Mouse (Mus musculus) kidney, postnatal 0 days (tissue): Measurements from ENCODE around the gene 9430015G10Rik. TPM values are rescaled to one million over a fixed set of nuclear protein-coding genes. Genes with fewer than 3 reads are reported as not detected.

Source experiments
- ATAC-seq: fragments of 200-750 bp; cut with Nextera tagmentation; replicated peaks from 2 replicates; pipeline ENCODE4 v1.8.0; 2017; ENCODE audit warnings: low read depth, moderate number of reproducible peaks, moderate TSS enrichment, moderate library complexity; ENCODE audit not compliant: low FRiP score
- DNase-seq: peaks from one replicate; pipeline ENCODE4 v3.0.0-alpha.2; 2016; ENCODE audit warnings: low spot score
- H3K27ac ChIP-seq: fragments of 300-500 bp; sonication (generic); 2 replicates; pipeline ENCODE4 v1.5.1; 2014; ENCODE audit warnings: mild to moderate bottlenecking
- H3K27me3 ChIP-seq: fragments of 300-500 bp; sonication (generic); 2 replicates; pipeline ENCODE4 v1.6.1; 2014; ENCODE audit warnings: low read length, mixed read lengths; ENCODE audit not compliant: insufficient read depth
- H3K36me3 ChIP-seq: fragments of 300-500 bp; sonication (generic); 2 replicates; pipeline ENCODE4 v1.6.1; 2014; ENCODE audit warnings: low read length, mixed read lengths; ENCODE audit not compliant: insufficient read depth
- H3K4me1 ChIP-seq: fragments of 300-500 bp; sonication (generic); replicated peaks from 2 replicates; pipeline ENCODE4 v1.6.1; 2014; ENCODE audit warnings: antibody characterized with exemption, low read length, mixed read lengths; ENCODE audit not compliant: insufficient read depth
- H3K4me2 ChIP-seq: fragments of 300-500 bp; sonication (generic); 2 replicates; pipeline ENCODE4 v1.6.1; 2014; ENCODE audit warnings: mild to moderate bottlenecking, low read length, moderate library complexity, mixed read lengths
- H3K4me3 ChIP-seq: fragments of 300-500 bp; sonication (generic); replicated peaks from 2 replicates; pipeline ENCODE4 v1.5.1; 2014; ENCODE audit warnings: low read depth, low read length
- H3K9ac ChIP-seq: fragments of 300-500 bp; sonication (generic); 2 replicates; pipeline ENCODE4 v1.6.1; 2014; ENCODE audit warnings: low read depth, low read length
- H3K9me3 ChIP-seq: fragments of 300-500 bp; sonication (generic); replicated peaks from 2 replicates; pipeline ENCODE4 v1.6.1; 2016; ENCODE audit warnings: low read length, inconsistent platforms, mixed read lengths
- CTCF ChIP-seq: IDR thresholded peaks from 2 replicates; pipeline ENCODE4 v1.5.1; 2016; ENCODE audit warnings: antibody characterized with exemption, low read depth, mild to moderate bottlenecking, moderate library complexity
- WGBS: fragments of 180-500 bp; shearing (Covaris S2); extraction: QIAGEN DNeasy Blood & Tissue Kit; methylation state at CpG from one replicate; pipeline ENCODE4 v1.1.7; 2014; 5-methylcytosine and 5-hydroxymethylcytosine counted together
- polyA plus RNA-seq: library from polyadenylated mRNA; unstranded; fragments of >200 nt; fragmentation: Nextera tagmentation; extraction: Ambion mirVana; gene quantifications from 2 replicates; pipeline ENCODE4 v1.2.1, GENCODE M21; 2015

9430015G10Rik gene
- polyA plus RNA-seq, 1 experiment from 2014 or later = 11.8 TPM

DNA sequence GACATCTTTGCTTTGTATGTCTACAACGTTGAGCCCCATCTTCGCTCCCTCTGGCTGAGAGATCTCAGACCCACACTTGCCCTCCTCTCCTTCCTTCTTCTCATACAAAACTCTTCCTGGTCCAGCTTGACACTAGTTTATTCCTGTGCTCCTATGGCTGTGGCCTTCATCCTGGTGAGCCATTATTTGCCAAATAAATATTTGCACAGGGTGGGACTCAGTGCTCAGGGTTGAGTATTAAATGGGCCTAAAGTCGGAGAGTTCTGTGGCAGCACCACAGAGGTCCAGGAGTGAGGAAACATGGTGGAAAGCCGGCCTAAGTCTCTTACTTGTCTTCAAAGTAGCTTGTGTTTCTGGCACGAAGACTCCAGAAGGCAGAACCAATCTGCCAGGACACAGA, 16.0 kb upstream of the 9430015G10Rik start:
- TF ChIP-seq CTCF = no peak
- ATAC-seq (no peak), DNase-seq (no peak)
- no peaks in the 10 kb centered on the region for H3K27me3 ChIP-seq
- no peaks in the 10 kb centered on the region for H3K36me3 ChIP-seq
- H3K27ac ChIP-seq = no peak overlapping the region
- WGBS = 81% methylated on average over 5 of the region's 5 CpGs
- H3K4me2 ChIP-seq = no peak overlapping the region
- no peak overlapping the region for H3K4me3 ChIP-seq
- H3K9ac ChIP-seq = no peak overlapping the region
- H3K4me1 ChIP-seq = no peaks in the 10 kb centered on the region
- H3K9me3 ChIP-seq = no peaks in the 10 kb centered on the region

DNA sequence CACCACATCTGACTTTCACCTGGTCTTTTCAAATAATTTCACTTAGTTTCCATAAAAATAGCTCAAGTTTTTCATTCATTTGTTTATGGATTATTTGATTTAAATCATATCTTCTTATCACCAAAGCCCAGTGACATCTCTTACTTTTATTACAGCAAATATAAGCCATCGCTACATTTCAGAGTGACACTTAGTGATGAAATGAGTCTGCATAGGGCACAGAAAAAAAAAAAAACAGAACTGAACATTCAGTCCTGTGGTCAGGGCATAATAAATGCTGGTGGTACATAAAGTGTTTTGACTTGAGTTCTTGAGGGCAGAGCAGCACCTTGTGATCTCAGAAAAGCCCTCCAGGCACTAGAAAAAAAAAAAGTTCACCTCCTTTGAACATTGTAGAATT, 13.6 kb upstream of the 9430015G10Rik start:
- no peak overlapping the region for H3K27ac ChIP-seq
- no peaks in the 10 kb centered on the region for H3K27me3 ChIP-seq
- DNase-seq (no peak), ATAC-seq (no peak)
- WGBS = 90% methylated on average over 1 of the region's 1 CpGs
- no peaks in the 10 kb centered on the region for H3K9me3 ChIP-seq
- no peak for TF ChIP-seq CTCF
- no peaks in the 10 kb centered on the region for H3K4me1 ChIP-seq
- H3K4me3 ChIP-seq = no peak overlapping the region
- H3K36me3 ChIP-seq = no peaks in the 10 kb centered on the region
- H3K4me2 ChIP-seq = no peak overlapping the region
- H3K9ac ChIP-seq = no peak overlapping the region

DNA sequence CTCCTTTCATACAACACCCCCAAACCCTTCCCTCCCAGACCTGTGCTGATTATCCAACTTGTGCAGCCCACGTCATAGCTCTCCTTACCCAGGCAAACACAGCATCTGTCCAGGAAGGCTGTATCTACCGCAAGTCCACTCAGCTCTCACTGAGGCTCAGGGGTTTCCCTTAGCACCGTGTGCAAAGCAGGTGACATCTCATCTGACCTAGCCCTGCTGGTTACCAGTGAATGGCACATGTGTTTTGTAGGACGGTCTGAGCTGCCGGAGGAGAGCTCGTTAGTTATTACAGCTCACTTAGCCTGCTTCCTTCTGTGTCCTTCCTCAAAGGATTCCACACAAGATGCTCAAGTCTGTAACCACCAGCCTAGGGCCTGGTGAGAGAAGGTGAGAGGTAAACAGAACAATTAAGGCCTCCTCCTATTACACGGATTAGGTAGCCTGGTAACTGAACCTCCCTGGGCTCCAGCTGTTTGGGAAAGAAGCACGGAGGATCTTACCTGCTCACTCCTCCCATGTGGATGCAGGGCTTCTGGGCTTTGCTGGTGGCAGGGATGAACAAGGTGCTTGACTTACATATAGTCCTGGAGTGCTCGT, 11.9 kb upstream of the 9430015G10Rik start:
- Histone ChIP-seq H3K4me2 (no peak overlapping the region), H3K27me3 (no peaks in the 10 kb centered on the region), H3K9me3 (no peaks in the 10 kb centered on the region), H3K36me3 (no peaks in the 10 kb centered on the region), H3K4me3 (no peak overlapping the region), H3K4me1 (no peaks in the 10 kb centered on the region), H3K27ac (no peak overlapping the region), H3K9ac (no peak overlapping the region)
- ATAC-seq (no peak), DNase-seq (no peak)
- no peak for TF ChIP-seq CTCF
- 60% methylated on average over 9 of the region's 9 CpGs for WGBS

DNA sequence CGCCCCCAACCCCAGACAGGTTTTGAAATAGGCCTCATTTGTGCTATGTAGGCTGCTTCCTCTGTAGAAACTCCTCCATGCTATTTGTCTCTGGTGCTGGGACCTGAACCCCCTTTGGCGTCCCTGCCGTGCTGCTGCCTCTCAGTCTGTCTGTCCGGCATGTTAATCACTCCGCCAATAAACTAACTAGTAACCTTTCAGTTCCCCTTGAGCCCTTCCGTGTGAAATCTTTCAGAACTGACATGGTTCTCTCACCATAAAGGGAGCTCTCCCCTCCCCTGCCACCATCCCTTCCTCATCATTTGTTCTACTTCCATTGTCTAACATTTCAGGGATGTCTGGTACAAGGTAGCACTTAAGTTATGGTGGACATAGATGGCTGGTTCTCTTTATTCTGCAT, 10.4 kb upstream of the 9430015G10Rik start:
- DNase-seq = no peak
- ATAC-seq = no peak
- no peak for TF ChIP-seq CTCF

DNA sequence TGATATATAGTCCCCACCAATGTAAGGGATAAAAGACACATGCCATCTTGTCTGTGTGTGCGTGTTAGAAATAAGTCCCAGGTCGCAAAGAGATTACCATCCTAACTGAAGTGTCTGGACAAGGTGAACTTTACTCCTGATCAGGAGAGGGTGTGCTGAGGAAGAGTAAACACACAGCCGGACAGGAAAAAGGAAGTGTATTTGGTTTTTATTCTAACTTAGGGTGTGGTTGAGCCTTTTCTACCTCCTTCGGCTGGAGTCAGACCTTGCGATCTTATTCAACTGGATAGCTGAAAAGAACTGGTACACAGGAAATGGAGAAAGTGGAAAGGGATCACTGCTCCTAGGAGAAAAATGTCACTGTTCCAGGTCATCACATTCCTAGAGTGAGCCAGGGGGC, 9.3 kb upstream of the 9430015G10Rik start:
- Histone ChIP-seq H3K9me3 (no peaks in the 10 kb centered on the region), H3K9ac (no peak overlapping the region), H3K36me3 (no peaks in the 10 kb centered on the region), H3K27ac (no peak overlapping the region), H3K4me1 (no peaks in the 10 kb centered on the region), H3K4me2 (no peak overlapping the region), H3K27me3 (no peaks in the 10 kb centered on the region), H3K4me3 (no peak overlapping the region)
- ATAC-seq = no peak
- no peak for TF ChIP-seq CTCF
- WGBS = 77% methylated on average over 5 of the region's 5 CpGs
- DNase-seq = no peak

More for the DNA sequence above, 10.4 kb upstream of the 9430015G10Rik start:
- H3K9ac ChIP-seq = no peak overlapping the region
- no peak overlapping the region for H3K27ac ChIP-seq
- no peaks in the 10 kb centered on the region for H3K27me3 ChIP-seq
- H3K4me1 ChIP-seq = no peaks in the 10 kb centered on the region
- H3K9me3 ChIP-seq = no peaks in the 10 kb centered on the region
- H3K4me2 ChIP-seq = no peak overlapping the region
- 64% methylated on average over 6 of the region's 6 CpGs for WGBS
- no peaks in the 10 kb centered on the region for H3K36me3 ChIP-seq
- no peak overlapping the region for H3K4me3 ChIP-seq

DNA sequence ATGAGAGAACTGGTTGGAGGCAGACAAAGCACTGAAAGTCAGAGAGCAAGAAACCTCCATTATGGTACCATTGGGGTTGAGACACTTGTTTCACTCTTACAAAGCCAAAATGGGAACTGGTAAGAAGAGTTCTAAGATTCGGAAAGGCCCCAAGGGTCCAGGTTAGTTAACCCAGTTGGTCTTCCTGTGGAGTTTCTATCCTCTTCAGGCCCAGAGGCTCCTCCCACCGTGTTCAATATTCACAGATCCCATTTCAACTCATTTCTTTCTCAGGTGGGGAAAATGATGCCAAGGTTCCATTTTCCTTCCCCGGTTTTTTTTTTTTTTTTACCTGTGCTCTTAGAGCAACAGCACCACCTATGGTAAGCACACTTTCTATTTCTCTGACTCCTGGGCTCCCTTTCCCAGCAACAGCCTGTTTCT, 8.3 kb upstream of the 9430015G10Rik start:
- H3K9me3 ChIP-seq = no peaks in the 10 kb centered on the region
- WGBS = 43% methylated on average over 3 of the region's 3 CpGs
- no peaks in the 10 kb centered on the region for H3K4me1 ChIP-seq
- no peak overlapping the region for H3K4me3 ChIP-seq
- peak; percentile 58 for TF ChIP-seq CTCF
- DNase-seq (peak; percentile 46), ATAC-seq (no peak)
- H3K27ac ChIP-seq = no peak overlapping the region
- no peak overlapping the region for H3K4me2 ChIP-seq
- no peak overlapping the region for H3K9ac ChIP-seq
- no peaks in the 10 kb centered on the region for H3K27me3 ChIP-seq
- H3K36me3 ChIP-seq = no peaks in the 10 kb centered on the region

DNA sequence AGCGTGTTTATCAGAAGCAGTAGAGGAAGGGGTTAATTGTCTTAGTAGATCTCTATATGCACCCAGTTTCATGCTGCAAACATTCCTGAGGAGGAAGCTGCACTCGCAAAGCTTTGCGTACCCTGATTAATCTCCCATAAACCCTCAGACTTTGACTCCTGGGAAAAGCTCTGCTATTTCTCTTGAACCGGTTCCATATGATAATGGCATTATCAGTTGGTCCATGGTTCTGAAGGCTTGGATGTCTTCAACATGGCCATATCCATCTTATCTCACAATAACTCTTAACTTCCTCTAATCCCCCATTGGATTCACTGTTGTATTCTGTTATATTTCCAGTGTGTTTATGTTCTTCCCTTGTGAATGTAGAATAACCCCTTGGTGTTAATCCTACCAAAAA, 6.4 kb upstream of the 9430015G10Rik start:
- H3K4me1 ChIP-seq = no peaks in the 10 kb centered on the region
- no peak overlapping the region for H3K4me3 ChIP-seq
- no peak overlapping the region for H3K9ac ChIP-seq
- 67% methylated on average over 4 of the region's 4 CpGs for WGBS
- no peak overlapping the region for H3K4me2 ChIP-seq
- H3K27ac ChIP-seq = no peak overlapping the region
- no peak for ATAC-seq
- H3K36me3 ChIP-seq = no peaks in the 10 kb centered on the region
- no peak for TF ChIP-seq CTCF
- DNase-seq = no peak
- H3K9me3 ChIP-seq = no peaks in the 10 kb centered on the region
- no peaks in the 10 kb centered on the region for H3K27me3 ChIP-seq
